16 mouse cellular contexts compared by ENCODE assay signal in genomic region chr7:114480196-114480989, GRCm38 (mm10).
A peak's percentile ranks its signal among the peaks of the same experiment; 100 is the strongest.
DNase-seq lines count a peak whose midpoint lies in the region; ATAC-seq and TF ChIP-seq lines count a peak whose summit lies in the region.
"Had no signal": no experiment of that assay in that cellular context is flagged by ENCODE, and none has a peak within 500 bp of the region (broad histone marks: within the 10 kb centered on the region; RNA-seq: fewer than 3 reads in every experiment).

No protein-coding gene starts in this region.

- ATAC-seq in activated CD4-positive, CD25-positive, alpha-beta regulatory T cell, adult 4 months: peak; percentile 19
- ATAC-seq in liver, embryonic 12.5 days: no peak
- ATAC-seq: forebrain, embryonic 13.5 days; midbrain, embryonic 13.5 days had no signal

- peak; percentile 37 for DNase-seq in CH12.LX (ENCODE audit: extremely low read depth)
- no peak for DNase-seq in right cerebral cortex, postnatal 14 days
- DNase-seq in kidney, postnatal 4 days: no peak
- DNase-seq in kidney, adult 8-10 months: no peak
- DNase-seq in heart, postnatal 4 days: no peak
- DNase-seq: cerebellum, adult 9-10 months; heart, postnatal 36 days; right cerebral cortex, postnatal 25 days; thymus, postnatal 4 days had no signal

- dilution Hi-C loops in CH12.LX (cut with MboI; ENCODE audit: extremely low pct_ligation_motif_present, extremely low pct_unique_long_range_greater_than_20kb, low sequenced_read_pairs): no loop called here

- no peaks in the 10 kb centered on the region for H3K27me3 ChIP-seq in CH12.LX (replicated peaks)
- no peaks in the 10 kb centered on the region for H3K27me3 ChIP-seq in liver, embryonic 12.5 days (replicated peaks)
- no peaks in the 10 kb centered on the region for H3K27me3 ChIP-seq in myocyte (ENCODE audit: control insufficient read depth, insufficient read depth, insufficient read length)
- H3K27me3 ChIP-seq: forebrain, embryonic 13.5 days; heart, embryonic 13.5 days; midbrain, embryonic 13.5 days had no signal

- H3K36me3 ChIP-seq in CH12.LX (replicated peaks in 1 of 2; ENCODE audit: control insufficient read depth in 1 of 2, insufficient read depth in 1 of 2, low read length in 1 of 2) (no peaks in the 10 kb centered on the region), myocyte (ENCODE audit: control insufficient read depth, insufficient read depth) (no peaks in the 10 kb centered on the region)
- no peaks in the 10 kb centered on the region for H3K36me3 ChIP-seq in liver, embryonic 12.5 days
- H3K36me3 ChIP-seq: heart, embryonic 13.5 days; midbrain, embryonic 13.5 days had no signal

- peak overlapping the region; percentile 74 for H3K9ac ChIP-seq in CH12.LX (ENCODE audit: insufficient read depth, low read depth)
- H3K9ac ChIP-seq in liver, embryonic 12.5 days: no peak overlapping the region
- H3K9ac ChIP-seq: forebrain, embryonic 13.5 days; heart, embryonic 13.5 days; midbrain, embryonic 13.5 days had no signal

- H3K4me3 ChIP-seq in CH12.LX (replicated peaks in 1 of 3; ENCODE audit: low read depth in 2 of 3, low read length in 2 of 3, poor library complexity in 1 of 3): peak overlapping the region in 1 of 3 experiments; percentile 31
- H3K4me3 ChIP-seq in liver, embryonic 12.5 days: no peak overlapping the region
- H3K4me3 ChIP-seq in myocyte: peak overlapping the region; percentile 1
- H3K4me3 ChIP-seq: forebrain, embryonic 13.5 days; heart, embryonic 13.5 days; left cerebral cortex, adult 2 months; midbrain, embryonic 13.5 days had no signal

- no peak for TF ChIP-seq EP300 in CH12.LX (IDR thresholded peaks at IDR 0.05; ENCODE audit: low read length)

- H3K4me1 ChIP-seq in CH12.LX (ENCODE audit: control insufficient read depth in 1 of 2, insufficient read depth in 2 of 2): peaks cover 4 to 47% of the 10 kb centered on the region in 2 experiments; a peak in 3 of 4 replicates
- H3K4me1 ChIP-seq in liver, embryonic 12.5 days: peaks cover 14% of the 10 kb centered on the region
- H3K4me1 ChIP-seq: forebrain, embryonic 13.5 days; heart, embryonic 13.5 days; midbrain, embryonic 13.5 days had no signal

- no peak for TF ChIP-seq RAD21 in CH12.LX (IDR thresholded peaks at IDR 0.05; ENCODE audit: low read depth, low read length)

- TF ChIP-seq POLR2A in CH12.LX (IDR thresholded peaks at IDR 0.05; ENCODE audit: low read depth, low read length) (no peak), myocyte (IDR thresholded peaks at IDR 0.05; ENCODE audit: insufficient read length, low read depth) (no peak)

- H3K27ac ChIP-seq in CH12.LX (ENCODE audit: insufficient read depth, low read depth): peak overlapping the region; percentile 93
- no peak overlapping the region for H3K27ac ChIP-seq in liver, embryonic 12.5 days
- H3K27ac ChIP-seq: forebrain, embryonic 13.5 days; heart, embryonic 13.5 days; left cerebral cortex, adult 2 months; midbrain, embryonic 13.5 days had no signal

- peaks cover 24% of the 10 kb centered on the region for H3K79me2 ChIP-seq in CH12.LX (replicated peaks; ENCODE audit: control insufficient read depth, extremely low read depth, insufficient read depth, poor library complexity, severe bottlenecking)
- peaks cover 3% of the 10 kb centered on the region for H3K79me2 ChIP-seq in myocyte (ENCODE audit: control insufficient read depth, insufficient read depth)

- no peaks in the 10 kb centered on the region for H3K9me3 ChIP-seq in CH12.LX (replicated peaks; ENCODE audit: low read length)
- H3K9me3 ChIP-seq in liver, embryonic 12.5 days (replicated peaks): no peaks in the 10 kb centered on the region
- H3K9me3 ChIP-seq: forebrain, embryonic 13.5 days; heart, embryonic 13.5 days; midbrain, embryonic 13.5 days had no signal

- TF ChIP-seq CTCF in CH12.LX (conservative IDR thresholded peaks at IDR 0.05 in 1 of 2, IDR thresholded peaks at IDR 0.05 in 1 of 2; ENCODE audit: low read depth in 2 of 2, low read length in 2 of 2): no peak

- H3ac ChIP-seq in myocyte (ENCODE audit: control insufficient read depth, insufficient read length): no peak overlapping the region

- in situ Hi-C loops in CH12.LX (cut with MboI; ENCODE audit: low pct_ligation_motif_present, low pct_unique_long_range_greater_than_20kb, low sequenced_read_pairs): no loop called here

- H3K4me2 ChIP-seq in CH12.LX (ENCODE audit: insufficient read depth, low read depth, poor library complexity, severe bottlenecking) (peak overlapping the region; percentile 44; the same call in 1 of the 2 replicates), myocyte (ENCODE audit: low read depth) (peak overlapping the region; percentile 68)
- H3K4me2 ChIP-seq in liver, embryonic 12.5 days: peak overlapping the region; percentile 27
- H3K4me2 ChIP-seq: forebrain, embryonic 13.5 days; heart, embryonic 13.5 days; midbrain, embryonic 13.5 days had no signal

- 33% methylated on average over 6 of the region's 6 CpGs for WGBS in liver, embryonic 12.5 days (ENCODE audit: insufficient replicate concordance)

TF ChIP-seq in CH12.LX, 34 proteins besides CTCF, POLR2A, EP300 and RAD21:
- TF ChIP-seq MAZ (IDR thresholded peaks at IDR 0.05; ENCODE audit: low read depth, low read length) (no peak), MYC (IDR thresholded peaks at IDR 0.05; ENCODE audit: low read depth, low read length) (no peak), NELFE (IDR thresholded peaks at IDR 0.05; ENCODE audit: low read depth, low read length) (no peak), CHD1 (IDR thresholded peaks at IDR 0.05; ENCODE audit: low read depth, low read length) (peak; percentile 90), RCOR1 (conservative IDR thresholded peaks at IDR 0.05; ENCODE audit: low read depth, low read length) (no peak), TBP (conservative IDR thresholded peaks at IDR 0.05; ENCODE audit: low read depth, low read length) (0 out of 2 replicates have a peak, but pooled peaks have one; percentile 41), KAT2A (IDR thresholded peaks at IDR 0.05; ENCODE audit: insufficient replicate concordance, low read length) (no peak), BHLHE40 (IDR thresholded peaks at IDR 0.05; ENCODE audit: low read depth, low read length) (0 out of 2 replicates have a peak, but pooled peaks have one; percentile 21), ETS1 (conservative IDR thresholded peaks at IDR 0.05; ENCODE audit: low read depth, low read length) (no peak), ZNF384 (IDR thresholded peaks at IDR 0.05; ENCODE audit: low read depth, low read length) (no peak)

TF ChIP-seq in myocyte, 11 proteins besides CTCF, POLR2A, EP300 and RAD21:
- TF ChIP-seq E2F4 (IDR thresholded peaks at IDR 0.05; ENCODE audit: insufficient read depth) (no peak), USF1 (IDR thresholded peaks at IDR 0.05; ENCODE audit: low read depth) (no peak), SRF (IDR thresholded peaks at IDR 0.05; ENCODE audit: control insufficient read depth, insufficient read length, low read depth) (no peak), CEBPB (IDR thresholded peaks at IDR 0.05; ENCODE audit: insufficient read depth, poor library complexity, severe bottlenecking) (no peak), MYOD1 (IDR thresholded peaks at IDR 0.05; ENCODE audit: control insufficient read depth in 1 of 3, insufficient read length in 2 of 3, low read depth in 2 of 3) (no peak), POLR2AphosphoS2 (IDR thresholded peaks at IDR 0.05; ENCODE audit: insufficient read length, low read depth) (no peak), REST (IDR thresholded peaks at IDR 0.05; ENCODE audit: insufficient read depth, insufficient read length) (no peak), TCF3 (IDR thresholded peaks at IDR 0.05; ENCODE audit: insufficient read length, low read depth) (no peak), TCF12 (IDR thresholded peaks at IDR 0.05; ENCODE audit: insufficient read depth, poor library complexity, severe bottlenecking) (no peak), MAX (IDR thresholded peaks at IDR 0.05; ENCODE audit: low read depth) (no peak), MYOG (IDR thresholded peaks at IDR 0.05; ENCODE audit: control insufficient read depth in 1 of 3, insufficient read depth in 1 of 3, insufficient read length in 2 of 3, low read depth in 2 of 3) (no peak)
